11 mouse cellular contexts compared by ENCODE assay signal in the genomic region with DNA sequence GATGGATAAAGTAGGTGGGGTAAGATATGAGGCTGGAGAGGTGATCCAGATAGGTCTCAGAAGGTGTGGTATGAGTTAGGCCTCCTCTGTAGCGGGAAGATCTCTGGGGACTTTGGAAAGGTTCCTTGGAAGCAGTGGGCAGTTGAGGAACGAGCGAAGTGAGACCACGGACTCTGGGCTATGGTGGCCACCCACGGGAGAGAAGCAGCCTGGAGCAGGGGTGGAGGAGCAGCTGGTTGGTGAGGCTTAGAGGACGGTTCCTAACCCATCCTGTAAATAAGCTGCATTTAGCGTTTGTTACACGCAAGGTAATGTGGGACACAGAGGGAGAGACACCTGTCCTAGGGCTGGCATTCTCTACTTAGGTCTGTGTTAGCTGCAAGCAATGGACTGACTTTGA.
"Had no signal": no experiment of that assay in that cellular context is flagged by ENCODE, and none has a peak within 500 bp of the region (broad histone marks: within the 10 kb centered on the region; RNA-seq: fewer than 3 reads in every experiment).

No protein-coding gene starts in this region.

- H3K4me2 ChIP-seq: kidney, embryonic 15.5 days; midbrain, embryonic 12.5 days; neural tube, embryonic 13.5 days had no signal

- H3K4me3 ChIP-seq: kidney, embryonic 15.5 days; left cerebral cortex, adult 2 months; limb, embryonic 10.5 days; megakaryocyte, embryonic 14.5 days; midbrain, embryonic 12.5 days; neural tube, embryonic 13.5 days had no signal

- ATAC-seq: midbrain, embryonic 16.5 days had no signal

- DNase-seq: retina, postnatal 1 day; right cerebral cortex, postnatal 14 days; thymus, adult 18-20 months; thymus, postnatal 14 days had no signal

- H3K27ac ChIP-seq: kidney, embryonic 15.5 days; left cerebral cortex, adult 2 months; limb, embryonic 10.5 days; midbrain, embryonic 12.5 days; neural tube, embryonic 13.5 days had no signal

- H3K4me1 ChIP-seq: midbrain, embryonic 12.5 days; neural tube, embryonic 13.5 days had no signal

- H3K36me3 ChIP-seq: kidney, embryonic 15.5 days; limb, embryonic 10.5 days; midbrain, embryonic 12.5 days; neural tube, embryonic 13.5 days had no signal

- H3K9me3 ChIP-seq: kidney, embryonic 15.5 days; limb, embryonic 10.5 days; megakaryocyte, embryonic 14.5 days; midbrain, embryonic 12.5 days; neural tube, embryonic 13.5 days had no signal

- H3K27me3 ChIP-seq: kidney, embryonic 15.5 days; megakaryocyte, embryonic 14.5 days; midbrain, embryonic 12.5 days; neural tube, embryonic 13.5 days had no signal

- H3K9ac ChIP-seq: kidney, embryonic 15.5 days; midbrain, embryonic 12.5 days; neural tube, embryonic 13.5 days had no signal
